Mouse (Mus musculus) embryo, embryonic 10 days (tissue): Measurements from ENCODE around the gene Prlh.

Experiments
- DNase-seq: peaks from one replicate; pipeline ENCODE4 v3.0.0-alpha.2; 2015; ENCODE audit warnings: low spot score

The Prlh gene

DNA sequence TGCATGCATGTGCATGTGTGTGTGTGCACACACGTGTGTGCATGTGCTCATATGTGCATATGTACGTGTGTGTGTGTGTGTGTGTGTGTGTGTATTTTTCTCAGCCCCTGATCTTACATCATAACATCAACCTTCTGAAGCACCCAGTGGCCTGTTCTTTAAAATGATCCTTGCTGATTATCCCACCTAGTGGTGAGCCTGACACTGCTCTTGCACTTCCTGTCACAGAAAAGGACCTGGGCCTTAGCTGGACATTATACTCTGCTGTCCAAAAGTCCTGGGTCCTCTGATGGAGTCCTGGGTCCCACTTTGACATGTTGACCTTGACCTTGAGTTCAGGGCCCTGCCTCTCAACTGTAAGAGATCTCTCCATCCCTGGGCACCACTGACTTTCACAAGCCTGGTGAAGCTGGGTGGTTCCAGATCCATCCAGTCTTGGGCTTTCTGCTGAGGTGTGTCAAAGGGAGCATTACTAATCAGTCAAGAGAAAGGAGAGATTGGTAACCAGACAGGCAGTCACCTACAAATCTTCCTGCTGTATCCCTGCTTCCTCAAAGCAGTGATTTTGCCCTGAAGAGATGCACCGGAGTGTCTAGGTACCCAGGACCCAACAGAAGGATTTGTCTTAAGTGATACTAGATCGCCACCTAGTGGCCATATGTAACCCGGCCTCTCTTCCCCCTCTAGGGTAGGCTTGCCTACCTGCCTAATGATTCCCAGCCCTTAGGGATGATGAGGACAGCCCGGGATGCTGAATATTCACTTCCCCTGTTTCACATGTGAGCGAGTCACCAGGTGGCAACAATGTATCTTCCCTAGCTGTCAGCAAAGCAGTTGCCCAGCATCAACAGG, 3.6 kb downstream of the Prlh start:
- DNase-seq = peak; percentile 89

GRCm38 (mm10) chr1:90962526-90962925, 9.6 kb downstream of the Prlh start:
- no peak for DNase-seq

DNA sequence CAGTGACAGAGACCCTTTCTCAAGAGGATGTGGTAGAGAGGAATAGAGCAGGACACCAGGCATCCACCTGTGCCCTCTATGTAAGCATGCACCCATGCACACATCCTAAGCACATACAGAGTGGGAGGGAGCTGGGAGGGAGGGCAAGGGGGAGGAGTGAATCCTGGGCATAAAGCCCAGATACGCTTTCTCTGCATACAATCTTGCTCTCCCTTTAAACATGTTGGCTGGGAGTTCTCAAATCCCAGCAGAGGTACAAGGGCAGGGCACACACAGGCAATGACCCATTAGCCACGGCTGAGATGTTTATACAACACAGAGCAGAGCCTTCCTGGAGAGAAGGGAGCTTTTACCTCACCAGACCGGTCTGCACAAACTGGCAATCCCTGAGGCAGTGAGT, 10.1 kb downstream of the Prlh start:
- no peak for DNase-seq

GRCm38 (mm10) chr1:90967583-90967982, 14.7 kb downstream of the Prlh start:
- no peak for DNase-seq

DNA sequence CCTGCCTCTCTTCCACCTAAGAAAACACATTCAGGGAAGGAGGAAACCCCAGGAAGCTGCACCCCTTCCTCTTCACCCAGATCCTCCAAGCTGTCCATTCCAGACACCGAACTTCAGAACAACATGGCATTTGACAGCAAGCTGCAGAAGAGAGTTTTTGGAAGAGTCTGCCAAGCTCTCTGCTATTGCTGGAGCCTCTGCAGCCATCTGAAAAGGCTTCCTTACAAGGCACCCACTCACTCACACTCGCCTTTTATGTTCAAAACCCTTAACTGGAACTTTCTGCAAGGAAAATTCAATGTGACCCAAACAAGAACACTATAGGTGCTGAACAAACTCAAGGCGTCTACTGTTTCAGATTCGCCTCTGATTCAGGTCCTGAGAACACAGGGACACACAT, 15.7 kb downstream of the Prlh start:
- no peak for DNase-seq

GRCm38 (mm10) chr1:90969347-90969784, 16.5 kb downstream of the Prlh start, which contains the start of gene Rab17:
Rab17 (minus strand) TSS chr1:90969661.
- DNase-seq = no peak

DNA sequence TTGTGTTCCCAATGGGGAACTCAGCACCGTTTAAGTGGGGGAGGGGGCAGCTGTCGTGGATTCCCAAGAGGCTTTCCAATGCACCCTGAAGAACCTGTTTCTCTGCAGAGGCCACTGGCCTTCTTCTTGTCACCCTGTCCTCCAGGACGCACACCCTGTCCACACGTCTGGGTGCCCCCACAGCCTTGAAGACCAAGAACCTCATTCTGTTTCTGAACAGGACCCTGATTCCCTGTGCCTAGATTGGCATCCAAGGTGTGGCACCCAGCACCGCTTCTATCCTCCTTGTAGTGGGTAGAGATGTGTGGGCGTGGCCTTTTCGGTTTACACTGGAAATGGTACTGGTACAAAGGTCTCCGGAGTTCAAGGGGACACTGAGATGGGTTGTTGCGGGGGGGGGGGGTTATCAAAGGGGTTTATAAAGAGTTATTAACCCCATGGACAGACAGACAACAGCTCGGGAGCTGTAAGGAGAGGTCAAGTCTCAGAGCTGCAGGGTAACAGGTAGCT, 17.0 kb downstream of the Prlh start:
- DNase-seq = no peak

DNA sequence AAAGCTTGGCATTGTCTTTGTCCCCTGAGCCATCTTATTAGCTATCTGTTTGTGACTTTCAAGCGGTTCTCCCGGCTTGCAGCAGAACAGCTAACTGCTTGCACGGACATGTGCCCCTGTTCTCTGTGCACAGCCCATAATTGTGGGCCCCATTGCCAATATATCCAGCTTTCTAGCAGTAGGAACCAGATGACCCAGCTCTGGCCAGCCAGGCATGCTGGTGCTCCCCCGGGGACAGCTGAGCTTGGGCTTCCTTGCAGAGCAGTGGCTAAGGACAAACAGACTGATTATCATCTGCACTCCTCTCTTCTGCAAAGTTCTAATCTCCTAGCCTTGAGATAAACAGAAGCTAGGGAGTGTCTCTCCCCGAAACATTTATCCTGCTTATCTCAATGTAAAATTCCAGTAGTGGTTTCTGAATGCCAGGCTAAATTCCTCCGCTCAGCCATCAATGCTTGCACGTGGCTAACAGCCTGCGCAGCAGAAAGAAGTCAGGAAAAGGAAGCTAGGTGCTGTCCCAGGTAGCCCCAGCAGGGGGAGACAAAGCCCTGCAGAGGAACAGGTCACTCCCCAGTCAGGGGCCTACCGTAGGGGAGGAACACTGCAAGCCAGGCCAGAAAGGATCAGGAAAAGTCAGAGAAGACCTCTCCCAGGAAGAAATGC, 20.1 kb downstream of the Prlh start:
- peak; percentile 87 for DNase-seq

DNA sequence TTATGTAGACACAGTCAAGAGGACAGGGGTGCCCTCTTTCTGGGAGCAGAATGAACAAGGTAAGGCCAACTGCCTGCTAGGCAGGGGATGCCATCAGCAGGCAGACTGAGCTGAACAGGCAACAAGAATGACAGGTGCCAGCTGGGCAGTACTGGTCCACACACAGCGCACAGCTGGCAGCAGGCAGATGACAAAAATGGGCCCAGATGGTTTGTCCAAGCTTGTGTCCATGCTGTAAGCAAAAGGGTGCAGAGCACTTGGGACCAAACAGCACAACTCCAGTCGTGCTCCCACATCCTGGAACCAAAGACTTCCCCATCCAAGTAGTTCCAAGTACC, 20.6 kb downstream of the Prlh start:
- DNase-seq = no peak

GRCm38 (mm10) chr1:90974906-90975649, 22.2 kb downstream of the Prlh start:
- peak; percentile 89 for DNase-seq

- DNase-seq = no peak
Measured at GRCm38 (mm10) chr1:90975960-90976359, 23.1 kb downstream of the Prlh start.

DNA sequence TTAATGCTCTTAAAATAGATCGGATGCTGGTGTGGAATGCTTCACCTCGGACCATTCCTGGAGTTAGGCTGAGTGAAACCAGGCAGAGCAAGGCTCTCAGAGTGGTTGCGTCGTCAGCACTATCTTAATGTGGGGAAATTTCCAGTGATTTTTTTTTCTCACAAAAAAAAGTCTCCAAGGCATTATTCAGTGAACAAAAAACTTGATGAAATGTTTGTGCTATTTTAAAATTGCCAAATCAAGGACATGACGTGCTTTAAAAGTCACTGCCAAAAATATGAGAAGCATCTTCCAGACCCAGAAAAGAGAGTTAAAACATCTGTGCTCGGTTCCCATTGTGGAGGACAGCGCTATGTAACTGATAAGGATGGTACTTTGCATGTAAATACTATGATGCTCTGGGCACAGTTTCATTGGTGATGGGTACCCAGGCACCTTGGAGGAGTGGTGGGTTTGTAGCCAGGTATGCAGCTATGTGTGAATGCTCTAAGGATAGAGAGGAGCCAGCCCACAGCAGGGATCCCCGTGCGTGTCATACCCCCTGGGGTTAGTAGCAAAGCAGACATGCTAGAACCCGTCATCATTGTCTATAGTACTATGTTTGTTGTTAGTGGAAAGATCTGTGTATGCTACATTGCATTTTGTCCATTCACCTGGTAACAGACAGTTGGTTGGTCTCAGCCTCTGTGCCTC, 27.9 kb downstream of the Prlh start:
- DNase-seq = no peak

- no peak for DNase-seq
Measured at GRCm38 (mm10) chr1:90981346-90981745, 28.4 kb downstream of the Prlh start.

- DNase-seq = no peak
Measured at GRCm38 (mm10) chr1:90995916-90996315, 43.0 kb downstream of the Prlh start.

GRCm38 (mm10) chr1:90997136-90997535, 44.2 kb downstream of the Prlh start:
- DNase-seq = no peak

DNA sequence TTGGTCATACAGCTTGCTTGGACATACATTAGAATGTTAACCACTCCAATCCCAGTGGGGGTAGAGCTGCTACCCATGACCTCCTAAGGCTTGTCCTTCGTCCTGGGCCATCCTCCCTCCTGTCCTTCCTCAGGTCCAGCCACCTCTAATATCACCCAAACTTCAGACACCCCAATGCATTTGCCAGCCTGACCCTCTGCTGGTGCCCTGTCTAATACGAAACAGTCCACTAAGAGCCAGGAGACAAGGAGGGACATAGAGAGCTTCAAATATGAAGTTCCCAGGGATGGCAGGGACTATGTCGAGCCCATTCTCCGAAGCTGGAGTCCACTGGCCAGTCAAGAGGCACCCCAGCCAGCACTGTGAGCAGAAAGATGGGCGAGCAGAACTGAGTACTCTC, 44.7 kb downstream of the Prlh start:
- DNase-seq = no peak

GRCm38 (mm10) chr1:90998268-90998890, 45.5 kb downstream of the Prlh start, which contains the start of gene Lrrfip1:
Lrrfip1 (plus strand) TSS chr1:90998737.
- peak; percentile 75 for DNase-seq

DNA sequence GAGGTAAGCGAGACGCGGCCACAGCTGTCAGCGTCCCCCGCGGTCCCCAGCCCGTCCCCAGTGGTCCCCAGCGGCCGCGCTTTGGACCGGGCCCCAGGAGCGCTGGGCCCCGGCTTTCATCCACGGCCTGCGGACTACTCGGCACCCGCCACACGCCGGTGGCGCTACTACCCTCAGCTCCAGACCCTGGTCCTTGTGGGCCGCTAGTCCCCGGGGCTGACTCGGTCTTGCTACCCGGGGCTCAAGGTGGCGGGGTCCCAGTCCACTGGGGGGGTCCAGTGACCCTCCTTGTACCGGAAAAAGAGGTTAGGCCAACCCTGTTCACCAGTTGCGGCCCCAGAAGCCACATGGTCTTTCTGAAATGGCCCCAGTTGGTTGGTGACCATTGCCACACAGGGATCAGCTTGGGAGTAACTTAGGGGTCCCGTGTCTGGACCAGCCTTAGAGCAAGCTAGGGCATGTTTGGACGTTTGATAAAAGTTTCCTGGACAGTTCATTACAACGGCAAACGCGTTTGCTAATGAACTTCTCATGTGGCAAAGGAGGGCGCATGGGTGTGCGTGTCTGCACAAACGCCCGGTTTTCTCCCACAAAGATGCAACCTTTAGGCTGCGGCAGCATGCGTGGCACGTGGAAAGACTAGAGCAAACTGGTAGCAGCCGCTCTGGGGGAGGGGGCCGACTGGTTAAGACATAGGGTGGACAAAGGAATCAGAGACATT, 46.1 kb downstream of the Prlh start:
- peak; percentile 50 for DNase-seq

GRCm38 (mm10) chr1:90999911-91000601, 47.1 kb downstream of the Prlh start:
- DNase-seq = no peak

DNA sequence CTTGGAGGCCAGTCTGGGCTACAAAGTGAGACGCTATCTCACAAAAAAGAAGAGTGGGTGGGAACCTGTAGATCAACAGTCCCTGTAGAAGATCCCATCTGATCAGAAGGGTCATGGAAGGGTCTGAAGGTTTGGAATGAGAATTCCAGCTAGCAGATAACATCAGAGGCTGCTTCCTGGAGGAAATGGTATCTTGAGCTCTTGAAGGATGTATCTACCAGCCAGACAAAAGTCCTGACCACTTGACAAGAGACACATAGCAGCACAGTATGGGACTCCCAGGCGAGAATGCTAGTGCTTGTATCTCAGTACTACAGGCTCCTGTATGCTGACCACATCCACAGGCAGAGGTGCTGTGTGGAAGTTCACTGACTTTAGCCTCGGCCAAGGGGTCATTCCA, 48.2 kb downstream of the Prlh start:
- DNase-seq = no peak
